Mouse (Mus musculus): Measurements from ENCODE around the gene Nploc4. TPM values are rescaled to one million over a fixed set of nuclear protein-coding genes. Genes with fewer than 3 reads are reported as not detected.

Nploc4 gene
- 54.4 TPM for polyA plus RNA-seq (2017; shearing (Covaris generic))

GRCm38 (mm10) chr11:120437152-120437856, at the start of gene Nploc4:
Gene Nploc4, minus strand, starts transcription at chr11:120437708.

GRCm38 (mm10) chr11:120484265-120484981, 46.9 kb upstream of the Nploc4 start, which contains the start of gene Mrpl12:
Gene Mrpl12, plus strand, starts transcription at chr11:120484613.

GRCm38 (mm10) chr11:120467051-120467735, 29.7 kb upstream of the Nploc4 start, which contains the start of gene Arl16:
Gene Arl16, minus strand, starts transcription at chr11:120467607.

GRCm38 (mm10) chr11:120457772-120458751, 20.6 kb upstream of the Nploc4 start, which contains the start of the genes Oxld1 and Ccdc137:
Gene Oxld1, minus strand, starts transcription at chr11:120458068.
Gene Ccdc137, plus strand, starts transcription at chr11:120458115.

GRCm38 (mm10) chr11:120453306-120453705, 15.8 kb upstream of the Nploc4 start, which contains the start of gene Pde6g:
Gene Pde6g, minus strand, starts transcription at chr11:120453500.

GRCm38 (mm10) chr11:120442344-120442743, 4.8 kb upstream of the Nploc4 start, which contains the start of gene Tspan10:
Gene Tspan10, plus strand, starts transcription at chr11:120442644.

GRCm38 (mm10) chr11:120378611-120379540, 58.6 kb downstream of the Nploc4 start, which contains the start of gene Faap100:
Gene Faap100, minus strand, starts transcription at chr11:120378764.

GRCm38 (mm10) chr11:120361295-120361694, 76.2 kb downstream of the Nploc4 start, which contains the start of gene Fscn2:
Gene Fscn2, plus strand, starts transcription at chr11:120361534.

GRCm38 (mm10) chr11:120347791-120348683, 89.5 kb downstream of the Nploc4 start, which contains the start of gene Actg1:
Gene Actg1, minus strand, starts transcription at chr11:120348542.

Other genes starting within 250 kb of the Nploc4 start
- gene Bahcc1, start 204.8 kb downstream of the Nploc4 start, polyA plus RNA-seq (2017; shearing (Covaris generic)), result not detected
- gene Actg1, start 89.2 kb downstream of the Nploc4 start, polyA plus RNA-seq (2017; shearing (Covaris generic)), result 2,226 TPM
- gene Fscn2, start 76.2 kb downstream of the Nploc4 start, polyA plus RNA-seq (2017; shearing (Covaris generic)), result 0.68 TPM
- gene Faap100, start 58.9 kb downstream of the Nploc4 start, polyA plus RNA-seq (2017; shearing (Covaris generic)), result 29.6 TPM
- not detected for gene Tspan10, start 4.9 kb upstream of the Nploc4 start, polyA plus RNA-seq (2017; shearing (Covaris generic))
- 0.35 TPM for gene Pde6g, start 15.8 kb upstream of the Nploc4 start, polyA plus RNA-seq (2017; shearing (Covaris generic))
- 14.6 TPM for gene Oxld1, start 20.4 kb upstream of the Nploc4 start, polyA plus RNA-seq (2017; shearing (Covaris generic))
- 50.7 TPM for gene Ccdc137, start 20.4 kb upstream of the Nploc4 start, polyA plus RNA-seq (2017; shearing (Covaris generic))
- gene Arl16, start 29.9 kb upstream of the Nploc4 start, polyA plus RNA-seq (2017; shearing (Covaris generic)), result 36.3 TPM
- 70.7 TPM for gene Mrpl12, start 46.9 kb upstream of the Nploc4 start, polyA plus RNA-seq (2017; shearing (Covaris generic))
- gene Slc25a10, start 54.1 kb upstream of the Nploc4 start, polyA plus RNA-seq (2017; shearing (Covaris generic)), result 8.9 TPM
- gene Gcgr, start 93.0 kb upstream of the Nploc4 start, polyA plus RNA-seq (2017; shearing (Covaris generic)), result not detected
- gene Mcrip1, start 112.0 kb upstream of the Nploc4 start, polyA plus RNA-seq (2017; shearing (Covaris generic)), result 144 TPM
- gene Ppp1r27, start 113.4 kb upstream of the Nploc4 start, polyA plus RNA-seq (2017; shearing (Covaris generic)), result not detected
- gene P4hb, start 135.5 kb upstream of the Nploc4 start, polyA plus RNA-seq (2017; shearing (Covaris generic)), result 244 TPM
- 800 TPM for gene Arhgdia, start 143.9 kb upstream of the Nploc4 start, polyA plus RNA-seq (2017; shearing (Covaris generic))
- 327 TPM for gene Alyref, start 160.7 kb upstream of the Nploc4 start, polyA plus RNA-seq (2017; shearing (Covaris generic))
- 115 TPM for gene Anapc11, start 160.7 kb upstream of the Nploc4 start, polyA plus RNA-seq (2017; shearing (Covaris generic))
- gene Npb, start 170.8 kb upstream of the Nploc4 start, polyA plus RNA-seq (2017; shearing (Covaris generic)), result 1.2 TPM
- 159 TPM for gene Pcyt2, start 180.2 kb upstream of the Nploc4 start, polyA plus RNA-seq (2017; shearing (Covaris generic))
- gene Sirt7, start 187.5 kb upstream of the Nploc4 start, polyA plus RNA-seq (2017; shearing (Covaris generic)), result 300 TPM
- 17.6 TPM for gene Mafg, start 195.9 kb upstream of the Nploc4 start, polyA plus RNA-seq (2017; shearing (Covaris generic))
- 1.2 TPM for gene Pycr1, start 206.1 kb upstream of the Nploc4 start, polyA plus RNA-seq (2017; shearing (Covaris generic))
- 0.41 TPM for gene Myadml2, start 210.4 kb upstream of the Nploc4 start, polyA plus RNA-seq (2017; shearing (Covaris generic))
- gene Notum, start 223.5 kb upstream of the Nploc4 start, polyA plus RNA-seq (2017; shearing (Covaris generic)), result not detected
- gene Aspscr1, start 235.3 kb upstream of the Nploc4 start, polyA plus RNA-seq (2017; shearing (Covaris generic)), result 178 TPM